Mouse (Mus musculus) MEL (cell line): ENCODE results near the gene Akap13. TPM values are rescaled to one million over a fixed set of nuclear protein-coding genes. Genes with fewer than 3 reads are reported as not detected.

Experiments used
- DNase-seq: peaks from one replicate; pipeline ENCODE4 v3.0.0; 2011; ENCODE audit warnings: low read depth, low spot score
- H3K27ac ChIP-seq: 2 replicates; pipeline ENCODE4 v1.5.1; 2012; ENCODE audit warnings: low read depth, mild to moderate bottlenecking, control low read depth, low read length, moderate library complexity; ENCODE audit not compliant: control insufficient read depth
- H3K27me3 ChIP-seq, 2 experiments: fragments of 150-350 bp in 1 of 2; sonication (generic) in 1 of 2; 2 replicates each; pipeline ENCODE4 v1.6.1; 2012; ENCODE audit warnings: low read length in 2 of 2, mild to moderate bottlenecking in 2 of 2, improper control_type of control experiment in 1 of 2, moderate library complexity in 1 of 2; ENCODE audit not compliant: insufficient read depth in 2 of 2, control insufficient read depth in 1 of 2
- H3K36me3 ChIP-seq, 2 experiments: 2 replicates each; pipeline ENCODE4 v1.6.1; 2012 to 2014; ENCODE audit warnings: low read length in 2 of 2, improper control_type of control experiment in 1 of 2, inconsistent platforms in 1 of 2, mild to moderate bottlenecking in 1 of 2; ENCODE audit not compliant: insufficient read depth in 2 of 2, control insufficient read depth in 1 of 2
- H3K4me1 ChIP-seq, 2 experiments: fragments of 150-350 bp in 1 of 2; sonication (generic) in 1 of 2; 2 replicates each; pipeline ENCODE4 v1.6.1; 2012; ENCODE audit warnings: low read length in 2 of 2, improper control_type of control experiment in 1 of 2, mild to moderate bottlenecking in 1 of 2; ENCODE audit not compliant: insufficient read depth in 2 of 2, control insufficient read depth in 1 of 2
- H3K4me3 ChIP-seq, 2 experiments: fragments of 150-350 bp in 1 of 2; sonication (generic) in 1 of 2; 2 replicates each; pipeline ENCODE4 v1.5.1; 2012; ENCODE audit warnings: low read depth in 2 of 2, low read length in 2 of 2, mild to moderate bottlenecking in 2 of 2, moderate library complexity in 2 of 2, control low read depth in 1 of 2, improper control_type of control experiment in 1 of 2; ENCODE audit not compliant: control insufficient read depth in 1 of 2, insufficient read depth in 1 of 2
- H3K79me2 ChIP-seq: 2 replicates; pipeline ENCODE4 v1.6.1; 2012; ENCODE audit warnings: mild to moderate bottlenecking, low read length, moderate library complexity; ENCODE audit not compliant: control insufficient read depth, poor library complexity, insufficient read depth
- H3K9ac ChIP-seq: 2 replicates; pipeline ENCODE4 v1.6.1; 2012; ENCODE audit warnings: low read depth, mild to moderate bottlenecking, control low read depth, low read length, moderate library complexity; ENCODE audit not compliant: control insufficient read depth, poor library complexity, severe bottlenecking
- H3K9me3 ChIP-seq: fragments of 150-350 bp; sonication (generic); replicated peaks from 2 replicates; pipeline ENCODE4 v1.6.1; 2012; ENCODE audit warnings: mild to moderate bottlenecking, low read length, improper control_type of control experiment, moderate library complexity; ENCODE audit not compliant: insufficient read depth
- BHLHE40 ChIP-seq: IDR thresholded peaks from 2 replicates; pipeline ENCODE4 v1.6.1; 2012; ENCODE audit warnings: low read depth, mild to moderate bottlenecking, inconsistent platforms, low read length, improper control_type of control experiment, borderline replicate concordance
- CHD1 ChIP-seq: IDR thresholded peaks from 2 replicates; pipeline ENCODE4 v1.6.1; 2012; ENCODE audit warnings: low read depth, mild to moderate bottlenecking, inconsistent platforms, low read length, improper control_type of control experiment
- E2F4 ChIP-seq: IDR thresholded peaks from 2 replicates; pipeline ENCODE4 v1.6.1; 2011; ENCODE audit warnings: low read depth, low read length, improper control_type of control experiment, borderline replicate concordance
- GATA1 ChIP-seq: IDR thresholded peaks from 2 replicates; pipeline ENCODE4 v1.6.1; 2011; ENCODE audit warnings: low read depth, low read length, improper control_type of control experiment
- JUND ChIP-seq: IDR thresholded peaks from 2 replicates; pipeline ENCODE4 v1.6.1; 2011; ENCODE audit warnings: low read depth, mild to moderate bottlenecking, improper control_type of control experiment, low read length
- MAX ChIP-seq: IDR thresholded peaks from 2 replicates; pipeline ENCODE4 v1.6.1; 2011; ENCODE audit warnings: low read length, improper control_type of control experiment
- MXI1 ChIP-seq: IDR thresholded peaks from 2 replicates; pipeline ENCODE4 v1.6.1; 2011; ENCODE audit warnings: mild to moderate bottlenecking, low read depth, low read length, improper control_type of control experiment
- NRF1 ChIP-seq: IDR thresholded peaks from 2 replicates; pipeline ENCODE4 v1.6.1; 2014; ENCODE audit warnings: low read depth, mild to moderate bottlenecking, inconsistent platforms, low read length, improper control_type of control experiment, moderate library complexity; ENCODE audit not compliant: poor library complexity, insufficient read depth, severe bottlenecking
- POLR2A ChIP-seq, 2 experiments: IDR thresholded peaks; 2 replicates each; pipeline ENCODE4 v1.6.1; 2011 to 2012; ENCODE audit warnings: low read length in 2 of 2, mild to moderate bottlenecking in 2 of 2, control low read depth in 1 of 2, improper control_type of control experiment in 1 of 2, low read depth in 1 of 2, moderate library complexity in 1 of 2; ENCODE audit not compliant: control insufficient read depth in 1 of 2, insufficient read depth in 1 of 2, poor library complexity in 1 of 2
- POLR2AphosphoS2 ChIP-seq: IDR thresholded peaks from 2 replicates; pipeline ENCODE4 v1.6.1; 2011; ENCODE audit warnings: low read length, improper control_type of control experiment
- POLR2AphosphoS5 ChIP-seq: IDR thresholded peaks from 2 replicates; pipeline ENCODE4 v1.6.1; 2012; ENCODE audit warnings: low read depth, borderline replicate concordance, mild to moderate bottlenecking, inconsistent platforms, low read length, moderate library complexity, mixed read lengths
- RCOR1 ChIP-seq: IDR thresholded peaks from 2 replicates; pipeline ENCODE4 v1.6.1; 2012; ENCODE audit warnings: low read depth, mild to moderate bottlenecking, inconsistent platforms, low read length, improper control_type of control experiment
- SMC3 ChIP-seq: IDR thresholded peaks from 2 replicates; pipeline ENCODE4 v1.6.1; 2011; ENCODE audit warnings: low read depth, low read length, improper control_type of control experiment
- UBTF ChIP-seq: IDR thresholded peaks from 2 replicates; pipeline ENCODE4 v1.6.1; 2012; ENCODE audit warnings: low read depth, mild to moderate bottlenecking, inconsistent platforms, low read length, improper control_type of control experiment, moderate library complexity, borderline replicate concordance; ENCODE audit not compliant: insufficient read depth
- ZMIZ1 ChIP-seq: IDR thresholded peaks from 2 replicates; pipeline ENCODE4 v1.6.1; 2012; ENCODE audit warnings: low read depth, mild to moderate bottlenecking, inconsistent platforms, low read length, improper control_type of control experiment, moderate library complexity
- ZNF384 ChIP-seq: IDR thresholded peaks from 2 replicates; pipeline ENCODE4 v1.6.1; 2012; ENCODE audit warnings: low read depth, mild to moderate bottlenecking, inconsistent platforms, low read length, improper control_type of control experiment
- polyA plus RNA-seq, 2 experiments: library from polyadenylated mRNA; stranded (reverse) in 1 of 2; unstranded in 1 of 2; fragments of >175 nt in 1 of 2; fragments of >200 nt in 1 of 2; gene quantifications; 2 replicates each; pipeline versions ENCODE4 v1.2.1 to v1.2.4; 2012; ENCODE audit warnings: low replicate concordance in 2 of 2, low read depth in 1 of 2; ENCODE audit not compliant: insufficient read length in 2 of 2, insufficient read depth in 1 of 2, missing spikeins in 1 of 2
- total RNA-seq: library from RNA; depleted of rRNA; stranded (reverse); fragments of 300-350 nt; gene quantifications from 2 replicates; pipeline ENCODE4 v1.2.3, GENCODE M21; 2012

The Akap13 gene
- total and polyA plus RNA-seq, 3 experiments, result 4.1 to 4.5 TPM; not detected in 1

- Histone ChIP-seq H3K4me1 (peaks cover 6 to 13% of the 10 kb centered on the region in 2 experiments), H3K9me3 (no peaks in the 10 kb centered on the region), H3K9ac (no peak overlapping the region), H3K36me3 (peaks cover 0 to 27% of the 10 kb centered on the region in 2 experiments; a peak in 2 of 4 replicates), H3K27ac (no peak overlapping the region)
- DNase-seq, result no peak
- TF ChIP-seq E2F4, result no peak
- no peak for TF ChIP-seq UBTF
- no peak for TF ChIP-seq CHD1
- TF ChIP-seq BHLHE40, result no peak
- TF ChIP-seq POLR2A (IDR thresholded peaks at IDR 0.05; ENCODE audit: control insufficient read depth in 1 of 2, insufficient read depth in 1 of 2, low read depth in 1 of 2, low read length in 2 of 2, poor library complexity in 1 of 2), result no peak
- no peak for TF ChIP-seq MAX
- TF ChIP-seq POLR2AphosphoS2, result no peak
- TF ChIP-seq RCOR1, result no peak
- no peak for TF ChIP-seq POLR2AphosphoS5
- peak; percentile 14; the same call in 1 of the 2 replicates for TF ChIP-seq GATA1
- no peak for TF ChIP-seq NRF1
- no peak for TF ChIP-seq ZMIZ1
- TF ChIP-seq JUND, result no peak
- TF ChIP-seq MXI1, result no peak
- peak; percentile 93 for TF ChIP-seq ZNF384
- TF ChIP-seq, all 39 proteins: peak for 2
- Histone ChIP-seq H3K4me3 (no peak overlapping the region), H3K79me2 (no peaks in the 10 kb centered on the region; the same call in 1 of the 2 replicates), H3K27me3 (no peaks in the 10 kb centered on the region)
Measured at GRCm38 (mm10) chr7:75570218-75570617, 114.9 kb downstream of the Akap13 start.

- TF ChIP-seq CHD1 (no peak), GATA1 (no peak), POLR2AphosphoS5 (no peak), POLR2AphosphoS2 (no peak), SMC3 (no peak)
- Histone ChIP-seq H3K36me3 (peaks cover 0 to 36% of the 10 kb centered on the region in 2 experiments; a peak in 2 of 4 replicates), H3K9me3 (no peaks in the 10 kb centered on the region), H3K9ac (no peak overlapping the region), H3K79me2 (no peaks in the 10 kb centered on the region; the same call in 1 of the 2 replicates), H3K4me1 (peaks cover 10 to 16% of the 10 kb centered on the region in 2 experiments), H3K27ac (no peak overlapping the region), H3K27me3 (no peaks in the 10 kb centered on the region), H3K4me3 (no peak overlapping the region)
- no peak for DNase-seq
Measured at GRCm38 (mm10) chr7:75571078-75571477, 115.7 kb downstream of the Akap13 start.
